Mouse (Mus musculus) heart, embryonic 15.5 days (tissue): ENCODE results near the gene Wdr82. TPM values are rescaled to one million over a fixed set of nuclear protein-coding genes. Genes with fewer than 3 reads are reported as not detected.

Experiments
- ATAC-seq: fragments of 200-750 bp; cut with Nextera tagmentation; replicated peaks from 2 replicates; pipeline ENCODE4 v1.8.0; 2017; ENCODE audit warnings: low read depth, moderate TSS enrichment; ENCODE audit not compliant: insufficient number of reproducible peaks, insufficient read depth, low FRiP score
- H3K27ac ChIP-seq: fragments of 300-500 bp; sonication (generic); 2 replicates; pipeline ENCODE4 v1.5.1; 2015; ENCODE audit warnings: mild to moderate bottlenecking, inconsistent platforms
- H3K27me3 ChIP-seq: fragments of 300-500 bp; sonication (generic); 2 replicates; pipeline ENCODE4 v1.6.1; 2015; ENCODE audit warnings: inconsistent platforms
- H3K36me3 ChIP-seq: fragments of 300-500 bp; sonication (generic); 2 replicates; pipeline ENCODE4 v1.6.1; 2015; ENCODE audit warnings: mild to moderate bottlenecking, inconsistent platforms
- H3K4me1 ChIP-seq: fragments of 300-500 bp; sonication (generic); replicated peaks from 2 replicates; pipeline ENCODE4 v1.6.1; 2015; ENCODE audit warnings: inconsistent platforms
- H3K4me2 ChIP-seq: fragments of 300-500 bp; sonication (generic); 2 replicates; pipeline ENCODE4 v1.6.1; 2015; ENCODE audit warnings: inconsistent platforms, mild to moderate bottlenecking, moderate library complexity
- H3K4me3 ChIP-seq: fragments of 300-500 bp; sonication (generic); 2 replicates; pipeline ENCODE4 v1.5.1; 2015; ENCODE audit warnings: mild to moderate bottlenecking, inconsistent platforms
- H3K9ac ChIP-seq: fragments of 300-500 bp; sonication (generic); 2 replicates; pipeline ENCODE4 v1.6.1; 2015; ENCODE audit warnings: mild to moderate bottlenecking, inconsistent platforms
- H3K9me3 ChIP-seq: fragments of 300-500 bp; sonication (generic); replicated peaks from 2 replicates; pipeline ENCODE4 v1.6.1; 2016; ENCODE audit warnings: inconsistent platforms
- WGBS: fragments of 180-500 bp; shearing (Covaris S2); methylation state at CpG from one replicate; pipeline ENCODE4 v1.1.7; 2015; ENCODE audit warnings: mixed read lengths; 5-methylcytosine and 5-hydroxymethylcytosine counted together
- polyA plus RNA-seq: library from polyadenylated mRNA; unstranded; fragments of >200 nt; fragmentation: Nextera tagmentation; extraction: Ambion mirVana; gene quantifications from 2 replicates; pipeline ENCODE4 v1.2.1, GENCODE M21; 2015

The Wdr82 gene
- polyA plus RNA-seq, 1 experiment from 2014 or later = 16.7 TPM

DNA sequence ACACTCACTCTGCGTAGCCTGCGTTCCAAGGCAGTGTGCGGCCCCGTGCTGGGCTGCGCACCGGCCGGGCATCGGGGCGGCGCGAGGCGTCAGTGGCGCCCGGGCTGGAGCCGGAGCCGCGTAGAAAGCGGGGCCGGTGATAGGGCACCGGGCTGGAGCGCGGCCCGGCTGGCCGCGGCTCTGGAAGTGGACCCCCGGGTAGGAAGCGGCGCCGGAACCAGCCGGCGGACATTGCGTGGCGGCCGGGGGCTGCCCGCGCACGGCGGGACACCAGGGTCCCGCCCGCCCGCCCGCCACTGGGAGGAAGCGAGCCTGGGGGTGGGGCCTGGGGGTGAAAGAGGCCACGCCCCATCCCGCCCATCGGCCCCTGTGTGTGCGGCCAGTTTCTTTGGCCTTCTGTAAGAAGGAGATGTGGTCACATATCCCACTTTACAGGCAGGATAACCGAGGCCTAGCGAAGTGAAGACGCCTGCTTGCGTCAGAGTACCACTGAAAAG is 28.3 kb downstream of the Wdr82 start:
- H3K27ac ChIP-seq = peak overlapping the region; percentile 60
- H3K9me3 ChIP-seq = no peaks in the 10 kb centered on the region
- 0 out of 2 replicates have a peak, but pooled peaks cover 11% of the 10 kb centered on the region for H3K36me3 ChIP-seq
- WGBS = under 1% methylated on average over 29 of the region's 51 CpGs
- H3K4me3 ChIP-seq = peak overlapping the region; percentile 80
- peak; percentile 58 for ATAC-seq
- H3K4me2 ChIP-seq = peak overlapping the region; percentile 80
- H3K4me1 ChIP-seq = peaks cover 32% of the 10 kb centered on the region
- H3K27me3 ChIP-seq = no peaks in the 10 kb centered on the region
- H3K9ac ChIP-seq = peak overlapping the region; percentile 80

DNA sequence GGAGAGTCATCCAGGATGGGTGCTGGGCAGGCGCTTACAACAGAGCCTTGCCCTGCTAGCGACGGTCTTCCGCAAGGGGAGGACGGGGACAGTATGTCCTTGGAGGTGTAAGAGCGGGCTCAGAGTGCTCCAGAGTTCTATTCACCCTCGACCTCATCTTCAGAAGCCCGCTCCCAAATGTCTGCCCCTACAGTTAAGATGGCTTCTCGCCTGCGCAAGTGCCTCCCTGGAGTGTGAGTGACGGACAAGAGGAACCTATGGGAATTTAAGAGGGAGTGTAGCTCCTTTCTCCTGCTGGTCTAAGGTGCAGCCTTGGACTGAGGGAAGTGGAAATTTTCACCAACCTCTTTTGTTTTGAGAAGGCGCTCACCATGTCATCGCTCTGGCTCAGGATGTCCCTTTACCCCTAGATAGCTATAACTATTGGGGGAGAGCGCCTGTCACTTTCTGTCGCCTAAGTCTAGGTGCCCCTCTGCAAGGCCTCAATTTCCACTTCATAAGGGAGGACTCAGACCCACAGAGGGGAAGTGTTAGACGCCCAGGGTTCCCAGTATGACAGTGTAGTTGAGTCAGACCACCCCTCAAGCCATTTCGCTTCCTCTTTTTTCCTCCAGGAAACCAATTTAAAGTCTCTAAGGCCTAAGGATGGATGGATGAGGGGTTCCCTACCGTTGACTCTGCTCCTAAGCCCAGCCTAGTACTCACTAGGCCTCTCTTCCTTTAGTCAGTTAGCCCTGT is 29.0 kb downstream of the Wdr82 start, which contains the start of gene Ppm1m:
Gene Ppm1m (minus strand): TSS at position 212 of the 738 bp plus-strand sequence.
- H3K36me3 ChIP-seq = 0 out of 2 replicates have a peak, but pooled peaks cover 11% of the 10 kb centered on the region
- no peak for ATAC-seq

DNA sequence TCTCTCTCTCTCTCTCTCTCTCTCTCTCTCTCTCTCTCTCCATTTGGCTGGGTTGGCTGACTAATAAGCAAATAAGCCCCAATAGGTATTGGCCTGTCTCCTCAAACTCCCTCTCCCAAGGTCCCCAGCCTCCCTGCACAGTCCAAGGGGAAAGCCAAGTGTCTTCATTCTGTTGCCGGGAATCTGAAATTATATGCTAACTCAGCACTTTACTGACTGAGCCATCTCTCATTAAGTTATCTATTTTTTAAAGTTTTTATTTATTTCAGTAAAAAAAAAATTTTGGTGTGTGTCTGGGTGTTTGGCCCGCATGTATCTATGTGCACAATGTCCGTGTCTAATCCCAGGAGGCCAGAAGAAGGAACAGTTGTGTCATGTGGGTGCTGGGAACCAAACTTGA is 31.2 kb downstream of the Wdr82 start:
- Histone ChIP-seq H3K9me3 (no peaks in the 10 kb centered on the region), H3K27ac (0 out of 2 replicates have a peak overlapping the region, but pooled peaks have one; percentile 85), H3K36me3 (no peaks in the 10 kb centered on the region), H3K4me2 (peak overlapping the region; percentile 87; the same call in 1 of the 2 replicates), H3K4me1 (peaks cover 56% of the 10 kb centered on the region), H3K4me3 (no peak overlapping the region), H3K9ac (no peak overlapping the region), H3K27me3 (no peaks in the 10 kb centered on the region)
- ATAC-seq = no peak
- WGBS = 76% methylated on average over 3 of the region's 3 CpGs

More for the DNA sequence above, 29.0 kb downstream of the Wdr82 start, which contains the start of gene Ppm1m:
- Histone ChIP-seq H3K9ac (peak within 1 kb of the TSS; percentile 80), H3K4me2 (peak within 1 kb of the TSS; percentile 80), H3K27me3 (no peaks in the 10 kb centered on the region), H3K9me3 (no peaks in the 10 kb centered on the region), H3K27ac (peak within 1 kb of the TSS; percentile 60), H3K4me3 (peak within 1 kb of the TSS; percentile 80), H3K4me1 (peaks cover 39% of the 10 kb centered on the region)
- 45% methylated on average over 18 of the region's 18 CpGs for WGBS

DNA sequence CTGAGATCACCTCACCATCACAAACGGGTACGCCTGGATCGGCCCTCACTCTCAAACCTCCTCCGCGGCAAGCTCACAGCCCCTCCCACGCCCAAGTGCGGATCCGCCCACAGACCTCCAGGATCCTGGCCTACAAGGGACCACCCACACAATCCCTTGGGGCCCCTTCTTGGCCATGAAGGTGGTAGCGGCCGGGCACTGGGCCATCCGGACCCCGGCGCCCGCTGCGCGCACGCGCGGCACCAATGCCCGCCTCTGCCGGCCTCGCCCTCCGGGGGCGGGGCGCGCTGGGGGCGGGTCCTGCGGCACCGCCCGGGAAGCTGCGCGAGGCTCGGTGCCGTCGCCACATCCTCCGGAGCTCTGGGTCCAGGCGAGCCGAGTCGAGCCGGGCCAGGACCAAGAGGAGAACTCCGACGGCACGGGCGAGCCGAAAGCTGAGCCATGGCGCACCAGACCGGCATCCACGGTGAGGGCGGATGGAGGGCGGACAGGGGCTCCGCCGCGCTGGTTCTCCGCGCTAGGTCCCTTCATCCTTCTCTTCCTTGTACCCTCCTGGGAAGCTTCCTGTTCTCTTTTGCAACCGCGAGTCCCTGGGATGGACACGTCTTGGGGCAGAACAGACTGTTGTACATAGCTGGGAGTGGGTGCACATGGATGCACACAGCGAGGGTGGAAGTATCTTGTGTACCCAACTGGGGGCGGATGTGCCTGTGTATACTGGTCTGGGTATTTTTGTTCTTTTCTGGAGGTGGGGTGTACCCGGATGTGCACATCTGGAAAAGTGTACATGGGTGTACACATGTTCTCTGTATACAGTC is 32.3 kb downstream of the Wdr82 start, which contains the start of gene Twf2:
Gene Twf2 (plus strand): TSS at position 290 of the 818 bp plus-strand sequence.
- H3K27ac ChIP-seq = peak within 1 kb of the TSS; percentile 85
- WGBS = 1% methylated on average over 61 of the region's 61 CpGs
- no peaks in the 10 kb centered on the region for H3K9me3 ChIP-seq
- peaks cover 54% of the 10 kb centered on the region for H3K4me1 ChIP-seq
- H3K9ac ChIP-seq = peak within 1 kb of the TSS; percentile 83
- 0 out of 2 replicates have a peak, but pooled peaks cover under 1% of the 10 kb centered on the region for H3K36me3 ChIP-seq
- peak within 1 kb of the TSS; percentile 87 for H3K4me2 ChIP-seq
- H3K27me3 ChIP-seq = no peaks in the 10 kb centered on the region
- H3K4me3 ChIP-seq = peak within 1 kb of the TSS; percentile 87
- ATAC-seq = peak; percentile 87

DNA sequence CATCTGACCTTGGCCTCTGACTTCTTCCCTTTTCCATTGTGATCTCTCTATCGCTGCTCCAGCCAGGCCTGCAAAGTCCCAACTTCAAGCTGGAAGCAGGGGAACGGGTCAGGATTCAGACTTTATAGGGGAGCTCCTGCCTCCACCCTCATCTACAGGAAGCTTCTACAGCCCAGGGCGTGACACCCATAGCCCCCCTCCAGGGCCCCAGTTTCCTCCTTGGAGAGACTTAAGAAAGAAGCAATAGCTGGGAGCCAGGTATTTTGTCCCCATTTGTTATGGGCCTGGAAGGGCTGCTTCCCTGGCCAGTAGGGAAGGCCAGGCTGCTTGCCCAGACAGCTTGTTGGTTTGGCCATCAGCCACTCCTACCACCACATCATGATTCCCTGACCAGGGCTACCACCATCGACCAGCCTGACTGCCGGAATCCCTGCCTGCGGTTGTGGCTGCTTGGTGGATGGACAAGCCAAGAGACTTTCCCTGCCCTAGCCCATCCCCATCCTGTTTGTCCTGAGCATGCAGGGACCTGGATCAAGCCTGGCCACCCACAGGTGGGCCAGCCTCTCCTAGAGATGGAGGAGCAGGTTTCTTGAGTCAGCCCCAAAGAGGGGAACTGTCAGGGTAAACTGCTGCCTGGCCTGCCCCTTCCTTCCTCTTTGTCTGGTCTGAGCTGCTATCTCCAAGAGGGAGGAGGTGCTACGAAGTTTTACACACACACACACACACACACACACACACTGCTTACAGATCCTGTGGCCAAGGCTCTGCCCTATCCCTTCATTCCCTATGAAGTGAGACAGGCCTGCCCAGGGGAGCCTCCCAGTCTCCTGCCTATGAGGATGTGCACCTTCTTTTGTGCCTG is 33.5 kb downstream of the Wdr82 start:
- Histone ChIP-seq H3K27me3 (no peaks in the 10 kb centered on the region), H3K27ac (peak overlapping the region; percentile 85; the same call in 1 of the 2 replicates), H3K4me2 (peak overlapping the region; percentile 87), H3K4me3 (peak overlapping the region; percentile 87), H3K9me3 (no peaks in the 10 kb centered on the region), H3K9ac (peak overlapping the region; percentile 83; the same call in 1 of the 2 replicates), H3K4me1 (peaks cover 46% of the 10 kb centered on the region), H3K36me3 (0 out of 2 replicates have a peak, but pooled peaks cover 3% of the 10 kb centered on the region)
- WGBS = 59% methylated on average over 7 of the region's 7 CpGs
- no peak for ATAC-seq

DNA sequence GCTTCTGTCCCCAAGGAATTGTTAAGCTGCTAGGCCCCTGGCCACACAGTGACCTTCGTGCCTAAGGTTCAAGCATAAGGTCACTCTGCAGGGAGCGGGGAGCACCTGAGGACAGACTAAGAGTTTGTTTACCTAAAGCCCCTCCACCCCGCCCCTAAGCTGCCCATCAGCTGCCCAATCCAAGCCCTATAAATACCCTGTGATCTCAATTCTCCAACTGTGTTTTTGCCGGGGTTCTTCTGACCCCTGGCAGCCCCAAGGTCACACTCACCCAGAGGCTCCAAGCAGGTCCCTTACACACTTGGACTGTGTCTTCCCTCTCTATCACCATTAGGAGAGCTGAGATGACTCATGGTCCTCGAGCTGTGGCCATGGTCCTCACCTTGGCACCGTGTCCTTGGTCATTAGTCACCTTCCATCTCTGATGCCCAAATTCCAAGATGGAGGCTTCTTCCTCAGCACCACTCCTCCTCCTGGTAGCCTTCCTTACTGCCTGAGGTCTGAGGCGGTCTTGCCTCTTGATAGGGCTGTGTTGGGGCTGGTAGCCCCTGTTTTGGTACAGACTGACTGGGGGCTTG is 35.1 kb downstream of the Wdr82 start:
- H3K4me1 ChIP-seq = peaks cover 40% of the 10 kb centered on the region
- no peak for ATAC-seq
- peaks cover 3% of the 10 kb centered on the region; the same call in 1 of the 2 replicates for H3K36me3 ChIP-seq
- H3K9ac ChIP-seq = no peak overlapping the region
- 69% methylated on average over 7 of the region's 7 CpGs for WGBS
- peak overlapping the region; percentile 47 for H3K27ac ChIP-seq
- no peak overlapping the region for H3K4me3 ChIP-seq
- no peaks in the 10 kb centered on the region for H3K27me3 ChIP-seq
- no peak overlapping the region for H3K4me2 ChIP-seq
- H3K9me3 ChIP-seq = no peaks in the 10 kb centered on the region

DNA sequence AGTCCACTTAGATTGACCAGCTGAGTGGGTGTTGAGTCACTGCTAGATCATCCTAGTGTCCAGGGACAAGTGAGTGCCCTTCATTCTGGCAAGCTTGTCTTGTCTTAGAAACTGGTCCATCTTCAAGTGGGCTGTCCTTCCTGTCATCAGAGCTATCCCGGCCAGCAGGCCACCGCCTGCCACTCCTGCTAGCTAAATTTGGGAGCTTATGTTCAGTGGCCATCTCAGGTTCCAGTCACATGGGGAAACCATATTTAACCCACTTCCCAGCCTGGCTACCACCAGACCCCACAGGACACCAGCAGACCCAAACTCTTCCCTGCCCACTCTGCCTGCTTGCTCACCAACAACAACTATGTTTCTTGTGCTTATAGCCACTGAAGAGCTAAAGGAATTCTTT is 35.8 kb downstream of the Wdr82 start:
- H3K9ac ChIP-seq = no peak overlapping the region
- H3K4me3 ChIP-seq = peak overlapping the region; percentile 23; the same call in 1 of the 2 replicates
- peak overlapping the region; percentile 20; the same call in 1 of the 2 replicates for H3K4me2 ChIP-seq
- H3K4me1 ChIP-seq = peaks cover 45% of the 10 kb centered on the region
- no peaks in the 10 kb centered on the region for H3K9me3 ChIP-seq
- no peak for ATAC-seq
- peaks cover 3% of the 10 kb centered on the region; the same call in 1 of the 2 replicates for H3K36me3 ChIP-seq
- peak overlapping the region; percentile 47 for H3K27ac ChIP-seq
- no peaks in the 10 kb centered on the region for H3K27me3 ChIP-seq
- 41% methylated on average over 2 of the region's 2 CpGs for WGBS

DNA sequence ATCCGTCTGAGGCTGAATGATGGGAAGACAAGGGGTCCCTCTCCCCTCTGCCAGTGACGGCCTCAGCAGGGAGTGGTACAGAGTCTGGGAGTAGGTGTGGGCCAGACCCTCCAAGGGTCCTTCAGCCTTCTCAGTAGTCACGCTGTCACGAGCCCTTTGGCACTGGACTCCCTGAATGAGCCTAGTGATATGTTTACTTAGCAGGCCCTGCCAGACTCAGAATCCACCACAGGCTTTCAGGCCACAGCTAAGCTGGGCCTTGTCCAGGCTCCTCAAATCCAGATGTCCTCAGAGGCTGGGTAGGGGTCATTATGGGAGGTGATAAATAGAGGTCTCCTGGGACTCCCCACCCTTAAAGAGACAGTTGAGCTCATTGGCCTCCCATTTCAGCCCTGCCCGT is 37.5 kb downstream of the Wdr82 start:
- H3K4me3 ChIP-seq = no peak overlapping the region
- H3K36me3 ChIP-seq = peaks cover 12% of the 10 kb centered on the region
- H3K27me3 ChIP-seq = no peaks in the 10 kb centered on the region
- H3K9ac ChIP-seq = no peak overlapping the region
- H3K9me3 ChIP-seq = no peaks in the 10 kb centered on the region
- WGBS = 79% methylated on average over 5 of the region's 5 CpGs
- H3K4me1 ChIP-seq = peaks cover 47% of the 10 kb centered on the region
- no peak overlapping the region for H3K27ac ChIP-seq
- ATAC-seq = no peak
- H3K4me2 ChIP-seq = no peak overlapping the region

DNA sequence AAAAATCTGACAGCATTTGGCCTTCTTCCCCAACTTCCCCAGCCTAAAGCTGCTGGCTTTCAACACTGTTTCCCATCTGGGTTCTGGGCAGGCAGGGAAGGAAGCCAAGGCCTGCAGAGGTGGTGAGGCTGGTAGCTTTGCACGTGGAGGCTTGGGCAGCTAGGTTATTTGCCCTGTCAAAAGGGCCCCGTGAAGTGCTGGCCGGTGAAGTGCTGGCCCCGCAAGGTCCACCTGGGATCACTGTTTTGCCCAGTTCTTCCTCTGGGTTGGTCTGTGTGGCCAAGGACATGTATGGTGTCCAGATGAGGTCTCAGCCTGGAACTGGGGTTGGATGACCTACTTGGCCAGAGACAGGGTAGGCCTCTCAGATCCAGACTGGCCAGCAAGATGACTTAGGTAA is 39.2 kb downstream of the Wdr82 start:
- no peak for ATAC-seq
- WGBS = 88% methylated on average over 4 of the region's 4 CpGs
- H3K36me3 ChIP-seq = peaks cover 29% of the 10 kb centered on the region
- H3K4me2 ChIP-seq = no peak overlapping the region
- peaks cover 29% of the 10 kb centered on the region for H3K4me1 ChIP-seq
- H3K27me3 ChIP-seq = no peaks in the 10 kb centered on the region
- H3K27ac ChIP-seq = no peak overlapping the region
- H3K9me3 ChIP-seq = no peaks in the 10 kb centered on the region
- H3K9ac ChIP-seq = no peak overlapping the region
- no peak overlapping the region for H3K4me3 ChIP-seq
